Mouse (Mus musculus): Measurements from ENCODE around the gene Kcnj6. TPM values are rescaled to one million over a fixed set of nuclear protein-coding genes. Genes with fewer than 3 reads are reported as not detected.

The Kcnj6 gene
- polyA plus RNA-seq (2012; ENCODE audit: insufficient read depth, insufficient read length, missing spikeins), result not detected in 2 replicates

- TF ChIP-seq CTCF (IDR thresholded peaks at IDR 0.05; ENCODE audit: low read depth, low read length), result peak; percentile 56
- no peak for TF ChIP-seq POLR2A (IDR thresholded peaks at IDR 0.05; ENCODE audit: borderline replicate concordance, low read depth, low read length)
- Histone ChIP-seq H3K4me1 (ENCODE audit: control insufficient read depth, insufficient read depth, low read length) (peaks cover 3% of the 10 kb centered on the region; the same call in 1 of the 2 replicates), H3K4me3 (ENCODE audit: insufficient read depth, low read length) (peak within 1 kb of the TSS; percentile 62)
Observed at GRCm38 (mm10) chr16:94997340-94997849, at the start of gene Kcnj6. Gene Kcnj6, minus strand, starts transcription at chr16:94997701.

GRCm38 (mm10) chr16:95009937-95010336, 12.4 kb upstream of the Kcnj6 start:
- H3K4me3 ChIP-seq (ENCODE audit: insufficient read depth, low read length), result no peak overlapping the region
- peaks cover 14% of the 10 kb centered on the region for H3K4me1 ChIP-seq (ENCODE audit: control insufficient read depth, insufficient read depth, low read length)
- no peak for TF ChIP-seq CTCF (IDR thresholded peaks at IDR 0.05; ENCODE audit: low read depth, low read length)
- TF ChIP-seq POLR2A (IDR thresholded peaks at IDR 0.05; ENCODE audit: borderline replicate concordance, low read depth, low read length), result no peak
- peak overlapping the region; percentile 50 for H3K27ac ChIP-seq (ENCODE audit: insufficient read depth, low read depth, low read length)

More at GRCm38 (mm10) chr16:94997340-94997849, at the start of gene Kcnj6:
- H3K27ac ChIP-seq (ENCODE audit: insufficient read depth, low read depth, low read length), result no peak within 1 kb of the TSS

- TF ChIP-seq CTCF (IDR thresholded peaks at IDR 0.05; ENCODE audit: low read depth, low read length) (no peak), POLR2A (IDR thresholded peaks at IDR 0.05; ENCODE audit: borderline replicate concordance, low read depth, low read length) (no peak)
- H3K4me1 ChIP-seq (ENCODE audit: control insufficient read depth, insufficient read depth, low read length), result peaks cover 4% of the 10 kb centered on the region
- H3K4me3 ChIP-seq (ENCODE audit: insufficient read depth, low read length), result no peak overlapping the region
Observed at GRCm38 (mm10) chr16:95004599-95004998, 7.1 kb upstream of the Kcnj6 start.

GRCm38 (mm10) chr16:94999551-94999950, 2.0 kb upstream of the Kcnj6 start:
- H3K4me1 ChIP-seq (ENCODE audit: control insufficient read depth, insufficient read depth, low read length), result peaks cover 3% of the 10 kb centered on the region; the same call in 1 of the 2 replicates

More at GRCm38 (mm10) chr16:95004599-95004998, 7.1 kb upstream of the Kcnj6 start:
- no peak overlapping the region for H3K27ac ChIP-seq (ENCODE audit: insufficient read depth, low read depth, low read length)

GRCm38 (mm10) chr16:94999019-94999418, 1.5 kb upstream of the Kcnj6 start:
- Histone ChIP-seq H3K4me3 (ENCODE audit: insufficient read depth, low read length) (no peak overlapping the region), H3K4me1 (ENCODE audit: control insufficient read depth, insufficient read depth, low read length) (peaks cover 3% of the 10 kb centered on the region; the same call in 1 of the 2 replicates), H3K27ac (ENCODE audit: insufficient read depth, low read depth, low read length) (no peak overlapping the region)
- no peak for TF ChIP-seq POLR2A (IDR thresholded peaks at IDR 0.05; ENCODE audit: borderline replicate concordance, low read depth, low read length)
- TF ChIP-seq CTCF (IDR thresholded peaks at IDR 0.05; ENCODE audit: low read depth, low read length), result no peak

More at GRCm38 (mm10) chr16:94999551-94999950, 2.0 kb upstream of the Kcnj6 start:
- Histone ChIP-seq H3K27ac (ENCODE audit: insufficient read depth, low read depth, low read length) (no peak overlapping the region), H3K4me3 (ENCODE audit: insufficient read depth, low read length) (no peak overlapping the region)
- no peak for TF ChIP-seq CTCF (IDR thresholded peaks at IDR 0.05; ENCODE audit: low read depth, low read length)
- no peak for TF ChIP-seq POLR2A (IDR thresholded peaks at IDR 0.05; ENCODE audit: borderline replicate concordance, low read depth, low read length)

- Histone ChIP-seq H3K27ac (ENCODE audit: insufficient read depth, low read depth, low read length) (no peak overlapping the region), H3K4me1 (ENCODE audit: control insufficient read depth, insufficient read depth, low read length) (peaks cover 3% of the 10 kb centered on the region; the same call in 1 of the 2 replicates), H3K4me3 (ENCODE audit: insufficient read depth, low read length) (peak overlapping the region; percentile 62)
- no peak for TF ChIP-seq CTCF (IDR thresholded peaks at IDR 0.05; ENCODE audit: low read depth, low read length)
- TF ChIP-seq POLR2A (IDR thresholded peaks at IDR 0.05; ENCODE audit: borderline replicate concordance, low read depth, low read length), result no peak
Observed at GRCm38 (mm10) chr16:94996791-94997281, 665 bp downstream of the Kcnj6 start.

GRCm38 (mm10) chr16:94995542-94996131, 1.9 kb downstream of the Kcnj6 start:
- no peak overlapping the region for H3K4me3 ChIP-seq (ENCODE audit: insufficient read depth, low read length)
- no peak for TF ChIP-seq CTCF (IDR thresholded peaks at IDR 0.05; ENCODE audit: low read depth, low read length)
- peaks cover 3% of the 10 kb centered on the region; the same call in 1 of the 2 replicates for H3K4me1 ChIP-seq (ENCODE audit: control insufficient read depth, insufficient read depth, low read length)
- no peak overlapping the region for H3K27ac ChIP-seq (ENCODE audit: insufficient read depth, low read depth, low read length)

GRCm38 (mm10) chr16:94994924-94995323, 2.6 kb downstream of the Kcnj6 start:
- TF ChIP-seq POLR2A (IDR thresholded peaks at IDR 0.05; ENCODE audit: borderline replicate concordance, low read depth, low read length) (no peak), CTCF (IDR thresholded peaks at IDR 0.05; ENCODE audit: low read depth, low read length) (no peak)
- Histone ChIP-seq H3K4me3 (ENCODE audit: insufficient read depth, low read length) (no peak overlapping the region), H3K27ac (ENCODE audit: insufficient read depth, low read depth, low read length) (no peak overlapping the region), H3K4me1 (ENCODE audit: control insufficient read depth, insufficient read depth, low read length) (peaks cover 3% of the 10 kb centered on the region; the same call in 1 of the 2 replicates)

- H3K27ac ChIP-seq (ENCODE audit: insufficient read depth, low read depth, low read length), result no peak overlapping the region
- TF ChIP-seq POLR2A (IDR thresholded peaks at IDR 0.05; ENCODE audit: borderline replicate concordance, low read depth, low read length) (no peak), CTCF (IDR thresholded peaks at IDR 0.05; ENCODE audit: low read depth, low read length) (no peak)
- H3K4me3 ChIP-seq (ENCODE audit: insufficient read depth, low read length), result no peak overlapping the region
- peaks cover 3% of the 10 kb centered on the region; the same call in 1 of the 2 replicates for H3K4me1 ChIP-seq (ENCODE audit: control insufficient read depth, insufficient read depth, low read length)
Observed at GRCm38 (mm10) chr16:94994148-94994547, 3.4 kb downstream of the Kcnj6 start.

GRCm38 (mm10) chr16:94990114-94990513, 7.4 kb downstream of the Kcnj6 start:
- H3K4me1 ChIP-seq (ENCODE audit: control insufficient read depth, insufficient read depth, low read length), result no peaks in the 10 kb centered on the region
- H3K27ac ChIP-seq (ENCODE audit: insufficient read depth, low read depth, low read length), result no peak overlapping the region
- TF ChIP-seq CTCF (IDR thresholded peaks at IDR 0.05; ENCODE audit: low read depth, low read length) (no peak), POLR2A (IDR thresholded peaks at IDR 0.05; ENCODE audit: borderline replicate concordance, low read depth, low read length) (no peak)
- no peak overlapping the region for H3K4me3 ChIP-seq (ENCODE audit: insufficient read depth, low read length)
